Mouse (Mus musculus): ENCODE data around the gene Axin2. TPM values are rescaled to one million over a fixed set of nuclear protein-coding genes. Genes with fewer than 3 reads are reported as not detected.

Gene Axin2
- polyA plus RNA-seq, 1 experiment from 2014 or later: 2.6 TPM

- no peak overlapping the region for H3K4me3 ChIP-seq (ENCODE audit: control insufficient read depth in 1 of 2, insufficient read depth in 1 of 2, low read depth in 1 of 2, low read length in 2 of 2)
- ATAC-seq (ENCODE audit: insufficient number of reproducible peaks, insufficient read depth, low FRiP score, low read depth): no peak
- H3K9me3 ChIP-seq (ENCODE audit: control insufficient read depth, low read length): no peaks in the 10 kb centered on the region
- 75% methylated on average over 4 of the region's 4 CpGs for WGBS
- no peak overlapping the region for H3K9ac ChIP-seq (ENCODE audit: low read length)
- no peak overlapping the region for H3K4me2 ChIP-seq (ENCODE audit: low read length)
- H3K4me1 ChIP-seq (ENCODE audit: control insufficient read depth in 2 of 2, insufficient read depth in 2 of 2, low read length in 2 of 2): peaks cover 5 to 7% of the 10 kb centered on the region in 2 experiments
- no peaks in the 10 kb centered on the region; the same call in 1 of the 2 replicates for H3K27me3 ChIP-seq (ENCODE audit: control insufficient read depth, insufficient read depth, low read length)
- H3K27ac ChIP-seq (replicated peaks in 1 of 2; ENCODE audit: control insufficient read depth in 1 of 2, insufficient read depth in 1 of 2, low read depth in 2 of 2, low read length in 2 of 2): no peak overlapping the region
- H3K36me3 ChIP-seq (ENCODE audit: control insufficient read depth, insufficient read depth, low read length): no peaks in the 10 kb centered on the region
Measured at GRCm38 (mm10) chr11:108902303-108902702, 17.8 kb upstream of the Axin2 start.

GRCm38 (mm10) chr11:108906590-108907254 lies 13.4 kb upstream of the Axin2 start:
- no peak overlapping the region for H3K9ac ChIP-seq (ENCODE audit: low read length)
- no peak overlapping the region for H3K4me3 ChIP-seq (ENCODE audit: control insufficient read depth in 1 of 2, insufficient read depth in 1 of 2, low read depth in 1 of 2, low read length in 2 of 2)
- no peaks in the 10 kb centered on the region for H3K9me3 ChIP-seq (ENCODE audit: control insufficient read depth, low read length)
- peaks cover 10 to 17% of the 10 kb centered on the region in 2 experiments; a peak in 3 of 4 replicates for H3K4me1 ChIP-seq (ENCODE audit: control insufficient read depth in 2 of 2, insufficient read depth in 2 of 2, low read length in 2 of 2)
- ATAC-seq (ENCODE audit: insufficient number of reproducible peaks, insufficient read depth, low FRiP score, low read depth): no peak
- 41% methylated on average over 7 of the region's 7 CpGs for WGBS
- no peak overlapping the region for H3K4me2 ChIP-seq (ENCODE audit: low read length)
- peaks cover 17% of the 10 kb centered on the region for H3K27me3 ChIP-seq (ENCODE audit: control insufficient read depth, insufficient read depth, low read length)
- H3K36me3 ChIP-seq (ENCODE audit: control insufficient read depth, insufficient read depth, low read length): no peaks in the 10 kb centered on the region
- no peak overlapping the region for H3K27ac ChIP-seq (replicated peaks in 1 of 2; ENCODE audit: control insufficient read depth in 1 of 2, insufficient read depth in 1 of 2, low read depth in 2 of 2, low read length in 2 of 2)

- Histone ChIP-seq H3K27ac (replicated peaks in 1 of 2; ENCODE audit: control insufficient read depth in 1 of 2, insufficient read depth in 1 of 2, low read depth in 2 of 2, low read length in 2 of 2) (no peak overlapping the region), H3K36me3 (ENCODE audit: control insufficient read depth, insufficient read depth, low read length) (no peaks in the 10 kb centered on the region), H3K4me2 (ENCODE audit: low read length) (peak overlapping the region; percentile 68), H3K9me3 (ENCODE audit: control insufficient read depth, low read length) (no peaks in the 10 kb centered on the region), H3K4me1 (ENCODE audit: control insufficient read depth in 2 of 2, insufficient read depth in 2 of 2, low read length in 2 of 2) (peaks cover 10 to 17% of the 10 kb centered on the region in 2 experiments; a peak in 3 of 4 replicates), H3K4me3 (ENCODE audit: control insufficient read depth in 1 of 2, insufficient read depth in 1 of 2, low read depth in 1 of 2, low read length in 2 of 2) (peak overlapping the region; percentile 9 to 26), H3K27me3 (ENCODE audit: control insufficient read depth, insufficient read depth, low read length) (peaks cover 17% of the 10 kb centered on the region), H3K9ac (ENCODE audit: low read length) (peak overlapping the region; percentile 6)
- ATAC-seq (ENCODE audit: insufficient number of reproducible peaks, insufficient read depth, low FRiP score, low read depth): no peak; the same call in 1 of the 2 replicates
- WGBS: 6% methylated on average over 24 of the region's 24 CpGs
Measured at GRCm38 (mm10) chr11:108909396-108910195, 10.6 kb upstream of the Axin2 start.

- Histone ChIP-seq H3K4me2 (ENCODE audit: low read length) (peak overlapping the region; percentile 68), H3K36me3 (ENCODE audit: control insufficient read depth, insufficient read depth, low read length) (no peaks in the 10 kb centered on the region), H3K27me3 (ENCODE audit: control insufficient read depth, insufficient read depth, low read length) (peaks cover 17% of the 10 kb centered on the region), H3K4me1 (ENCODE audit: control insufficient read depth in 2 of 2, insufficient read depth in 2 of 2, low read length in 2 of 2) (peaks cover 10 to 17% of the 10 kb centered on the region in 2 experiments; a peak in 3 of 4 replicates), H3K4me3 (ENCODE audit: control insufficient read depth in 1 of 2, insufficient read depth in 1 of 2, low read depth in 1 of 2, low read length in 2 of 2) (peak overlapping the region in 1 of 2 experiments; percentile 26; a peak in 3 of 4 replicates), H3K9me3 (ENCODE audit: control insufficient read depth, low read length) (no peaks in the 10 kb centered on the region), H3K27ac (replicated peaks in 1 of 2; ENCODE audit: control insufficient read depth in 1 of 2, insufficient read depth in 1 of 2, low read depth in 2 of 2, low read length in 2 of 2) (no peak overlapping the region), H3K9ac (ENCODE audit: low read length) (peak overlapping the region; percentile 6; the same call in 1 of the 2 replicates)
- ATAC-seq (ENCODE audit: insufficient number of reproducible peaks, insufficient read depth, low FRiP score, low read depth): no peak
- WGBS: 2% methylated on average over 14 of the region's 14 CpGs
Measured at GRCm38 (mm10) chr11:108910328-108910886, 9.7 kb upstream of the Axin2 start.

- WGBS: 21% methylated on average over 7 of the region's 7 CpGs
- Histone ChIP-seq H3K4me3 (ENCODE audit: control insufficient read depth in 1 of 2, insufficient read depth in 1 of 2, low read depth in 1 of 2, low read length in 2 of 2) (peak overlapping the region in 1 of 2 experiments; percentile 26; a peak in 1 of 4 replicates), H3K36me3 (ENCODE audit: control insufficient read depth, insufficient read depth, low read length) (no peaks in the 10 kb centered on the region), H3K27ac (replicated peaks in 1 of 2; ENCODE audit: control insufficient read depth in 1 of 2, insufficient read depth in 1 of 2, low read depth in 2 of 2, low read length in 2 of 2) (no peak overlapping the region), H3K9ac (ENCODE audit: low read length) (0 out of 2 replicates have a peak overlapping the region, but pooled peaks have one; percentile 6), H3K9me3 (ENCODE audit: control insufficient read depth, low read length) (no peaks in the 10 kb centered on the region), H3K4me2 (ENCODE audit: low read length) (peak overlapping the region; percentile 68), H3K4me1 (ENCODE audit: control insufficient read depth in 2 of 2, insufficient read depth in 2 of 2, low read length in 2 of 2) (peaks cover 10 to 17% of the 10 kb centered on the region in 2 experiments; a peak in 3 of 4 replicates), H3K27me3 (ENCODE audit: control insufficient read depth, insufficient read depth, low read length) (peaks cover 17% of the 10 kb centered on the region)
- no peak for ATAC-seq (ENCODE audit: insufficient number of reproducible peaks, insufficient read depth, low FRiP score, low read depth)
Measured at GRCm38 (mm10) chr11:108910903-108911302, 9.2 kb upstream of the Axin2 start.

GRCm38 (mm10) chr11:108912174-108912573 lies 8.0 kb upstream of the Axin2 start:
- no peak overlapping the region for H3K9ac ChIP-seq (ENCODE audit: low read length)
- no peak for ATAC-seq (ENCODE audit: insufficient number of reproducible peaks, insufficient read depth, low FRiP score, low read depth)
- peaks cover 17% of the 10 kb centered on the region for H3K27me3 ChIP-seq (ENCODE audit: control insufficient read depth, insufficient read depth, low read length)
- H3K4me1 ChIP-seq (ENCODE audit: control insufficient read depth in 2 of 2, insufficient read depth in 2 of 2, low read length in 2 of 2): peaks cover 10 to 17% of the 10 kb centered on the region in 2 experiments; a peak in 3 of 4 replicates
- H3K4me3 ChIP-seq (ENCODE audit: control insufficient read depth in 1 of 2, insufficient read depth in 1 of 2, low read depth in 1 of 2, low read length in 2 of 2): no peak overlapping the region
- H3K4me2 ChIP-seq (ENCODE audit: low read length): no peak overlapping the region
- H3K9me3 ChIP-seq (ENCODE audit: control insufficient read depth, low read length): peaks cover 6% of the 10 kb centered on the region; the same call in 1 of the 2 replicates
- no peaks in the 10 kb centered on the region for H3K36me3 ChIP-seq (ENCODE audit: control insufficient read depth, insufficient read depth, low read length)
- H3K27ac ChIP-seq (replicated peaks in 1 of 2; ENCODE audit: control insufficient read depth in 1 of 2, insufficient read depth in 1 of 2, low read depth in 2 of 2, low read length in 2 of 2): no peak overlapping the region
- WGBS: 88% methylated on average over 12 of the region's 12 CpGs
